Mouse (Mus musculus) fat pad, adult 2 months (tissue): ENCODE measurements at regions not wholly inside any gene's neighbourhood (a gene's known extent, or its start where the extent isn't known, plus 50 kb on each side); places are given as distances from the start of the nearest gene placed in this dataset.

Experiments used
- DNase-seq: peaks from one replicate; pipeline ENCODE4 v3.0.0-alpha.2; 2011; ENCODE audit warnings: low read depth, low spot score; ENCODE audit errors: extremely low read depth

- DNase-seq, result peak; percentile 57
These were observed 172.2 kb upstream of the Id2 start for GRCm38 (mm10) chr12:25268871-25269850.

DNA sequence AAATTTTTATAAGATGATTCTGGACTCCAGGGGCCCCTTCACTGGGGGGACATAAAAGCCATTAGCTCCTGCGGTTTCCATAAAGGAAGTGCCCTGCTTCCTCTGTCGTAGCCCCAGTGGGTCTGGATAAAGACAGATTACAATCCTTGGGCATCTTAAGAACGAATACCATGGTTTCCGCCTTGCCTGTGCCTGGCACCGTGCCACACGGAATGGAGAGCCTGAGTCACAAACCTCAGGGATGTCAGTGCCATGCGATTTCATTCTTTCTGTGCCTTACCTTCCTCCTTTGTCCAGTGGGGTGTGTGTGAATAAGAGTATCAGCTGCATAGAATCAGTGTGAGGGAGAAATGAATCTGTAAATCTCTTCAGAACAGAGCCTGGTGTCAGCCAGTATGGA lies 171.4 kb upstream of the Id2 start:
- DNase-seq, result no peak

DNA sequence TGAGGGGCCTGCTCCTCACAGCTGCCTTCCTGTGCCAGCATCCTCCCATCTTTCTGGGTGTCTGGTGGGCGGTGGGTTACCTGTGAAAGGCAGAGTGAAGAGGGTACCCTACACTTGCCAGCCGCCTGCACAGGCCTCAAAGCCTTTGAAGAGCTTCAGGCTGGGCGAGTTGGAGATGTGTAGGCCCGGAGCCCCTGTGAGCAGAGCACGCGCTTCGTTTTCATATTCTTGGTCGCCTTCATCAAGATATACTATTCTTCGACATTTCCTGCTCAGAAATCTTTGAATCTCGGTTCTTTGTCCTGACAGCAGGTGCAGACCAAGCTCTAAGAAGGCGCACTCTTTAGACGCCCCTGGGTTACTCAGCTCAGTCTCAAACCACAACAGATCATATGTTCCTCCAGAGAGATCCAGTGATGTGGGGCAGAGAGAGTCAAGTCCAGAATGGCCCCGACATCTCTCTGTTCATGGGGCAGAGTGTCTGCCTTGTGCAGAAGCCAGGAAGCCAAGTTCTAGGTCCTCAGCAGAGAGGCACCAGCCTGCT lies 170.7 kb upstream of the Id2 start:
- no peak for DNase-seq

GRCm38 (mm10) chr12:25266701-25267571 lies 170.0 kb upstream of the Id2 start:
- no peak for DNase-seq

DNA sequence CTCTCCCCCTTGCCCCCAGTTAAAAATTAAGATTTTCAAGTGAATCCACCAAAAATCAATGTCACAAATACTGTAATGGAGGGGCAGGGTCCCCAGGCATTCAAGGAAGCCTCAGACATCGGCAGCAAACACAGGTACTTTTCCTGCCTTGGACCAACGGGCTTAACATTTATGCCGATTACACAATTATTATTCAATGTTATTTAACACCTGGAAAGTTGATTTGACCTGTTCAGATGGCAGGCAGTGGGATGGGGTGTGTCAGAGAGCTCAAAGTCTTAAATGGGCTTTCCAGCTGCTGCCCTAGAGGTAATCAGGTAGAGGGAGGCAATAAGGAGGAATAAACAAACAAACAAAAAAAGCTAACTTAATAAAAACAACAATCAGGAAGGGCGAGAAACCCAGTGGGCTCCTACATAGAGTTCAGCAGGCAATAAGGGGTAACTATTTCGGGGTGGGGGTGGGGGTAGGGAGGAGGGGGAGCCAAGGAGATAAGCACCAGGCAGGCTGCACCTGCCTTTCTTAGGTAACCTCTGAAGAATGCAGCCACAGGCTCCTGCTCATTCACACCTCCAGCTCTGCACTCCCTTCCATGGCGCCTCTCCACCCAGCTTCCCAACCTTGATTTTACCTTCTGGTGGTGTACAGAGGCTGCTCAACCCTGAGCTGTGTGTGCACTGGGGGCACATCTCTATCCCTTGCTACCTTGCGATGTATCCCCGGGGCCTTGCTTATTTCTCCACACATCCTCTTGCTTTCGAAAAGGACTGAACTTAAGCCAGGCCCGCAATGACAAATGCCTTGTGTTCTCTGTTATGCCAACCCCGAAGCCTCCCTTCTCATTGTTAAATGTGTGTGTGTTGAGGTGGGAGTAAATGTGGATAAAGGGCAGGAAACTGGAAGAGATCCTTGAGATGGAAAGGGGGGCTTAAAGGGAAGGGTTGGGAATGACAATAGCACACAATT lies 168.9 kb upstream of the Id2 start:
- peak; percentile 76 for DNase-seq

DNA sequence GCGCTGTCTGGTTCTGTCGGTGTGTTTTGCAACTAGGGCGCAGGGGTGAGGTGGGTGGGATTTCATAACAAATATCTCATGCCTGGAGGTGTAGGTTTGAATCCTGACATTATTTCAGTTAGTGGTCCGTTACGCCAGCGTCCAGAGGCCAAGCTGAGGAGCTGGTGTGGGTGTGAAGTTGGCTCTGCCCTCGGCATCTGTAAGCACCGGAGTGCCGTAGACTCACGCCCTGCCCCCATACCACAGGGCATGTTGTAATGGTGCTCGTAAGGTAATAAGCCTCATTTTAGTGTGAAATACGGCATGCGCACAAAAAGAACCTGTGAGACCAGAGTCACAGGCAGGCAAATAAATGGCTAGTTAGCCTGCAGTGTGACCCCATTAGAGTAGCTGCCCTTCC lies 168.1 kb upstream of the Id2 start:
- DNase-seq, result peak; percentile 96

DNA sequence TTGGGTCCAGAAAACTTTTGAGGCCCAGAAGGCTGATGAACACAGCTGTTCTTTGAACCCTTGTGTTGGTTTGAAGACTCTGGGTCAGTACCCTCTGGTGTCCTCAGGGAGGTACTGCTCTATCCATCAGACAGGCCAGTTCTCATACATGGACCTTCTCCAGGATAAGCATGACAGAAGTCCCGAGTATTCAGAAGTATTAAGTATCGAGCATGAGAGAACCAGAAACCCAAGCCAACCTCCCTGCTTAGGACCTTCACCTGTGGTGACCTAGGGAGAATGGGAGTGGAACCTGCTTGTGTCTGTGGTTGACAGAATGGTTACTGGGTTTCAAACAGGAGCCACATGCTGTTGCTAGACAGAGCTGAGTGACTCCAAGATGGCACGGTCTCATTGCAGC lies 167.5 kb upstream of the Id2 start:
- no peak for DNase-seq

- DNase-seq, result no peak
These were observed 165.5 kb upstream of the Id2 start for GRCm38 (mm10) chr12:25262461-25262860.

- DNase-seq, result no peak
These were observed 162.2 kb upstream of the Id2 start for GRCm38 (mm10) chr12:25259123-25259522.

- no peak for DNase-seq
These were observed 159.3 kb upstream of the Id2 start for GRCm38 (mm10) chr12:25256268-25256667.

GRCm38 (mm10) chr12:25254716-25255115 lies 157.8 kb upstream of the Id2 start:
- no peak for DNase-seq

DNA sequence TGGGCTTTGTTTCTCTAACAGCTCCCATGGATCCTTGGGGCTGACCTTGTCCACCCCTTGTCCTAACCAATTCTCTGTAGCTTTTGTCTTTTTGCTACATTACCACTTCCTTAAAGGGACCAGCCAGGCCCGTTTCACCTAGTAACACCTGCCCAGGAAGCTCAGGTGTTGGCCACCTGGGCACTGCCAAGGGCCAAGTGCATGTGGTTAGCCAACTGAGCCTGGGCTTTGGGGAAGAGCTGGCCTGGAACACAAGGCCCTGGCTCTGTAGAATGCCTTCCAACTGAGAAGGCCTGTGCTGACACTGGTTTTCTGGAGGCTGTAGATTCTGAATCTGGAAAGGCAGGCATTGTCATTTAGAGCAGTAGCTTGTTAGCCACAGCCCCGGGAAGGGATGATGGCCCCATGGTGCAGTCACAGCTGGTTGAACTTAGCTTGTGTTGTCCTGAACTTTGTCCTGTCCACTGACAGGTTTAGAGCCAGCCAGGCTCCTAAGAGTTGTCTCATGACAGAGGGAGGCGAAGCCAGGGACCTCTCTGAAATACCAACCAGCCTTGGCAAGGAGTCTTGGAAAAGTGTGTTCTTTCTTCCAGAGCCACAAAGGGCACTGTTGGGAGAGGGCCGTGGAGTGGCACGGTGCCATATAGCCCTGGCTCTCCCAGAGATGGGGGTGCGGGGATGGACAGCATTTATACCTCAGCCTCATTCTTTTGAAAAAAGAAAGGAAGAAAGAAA lies 156.0 kb upstream of the Id2 start:
- DNase-seq, result peak; percentile 84

DNA sequence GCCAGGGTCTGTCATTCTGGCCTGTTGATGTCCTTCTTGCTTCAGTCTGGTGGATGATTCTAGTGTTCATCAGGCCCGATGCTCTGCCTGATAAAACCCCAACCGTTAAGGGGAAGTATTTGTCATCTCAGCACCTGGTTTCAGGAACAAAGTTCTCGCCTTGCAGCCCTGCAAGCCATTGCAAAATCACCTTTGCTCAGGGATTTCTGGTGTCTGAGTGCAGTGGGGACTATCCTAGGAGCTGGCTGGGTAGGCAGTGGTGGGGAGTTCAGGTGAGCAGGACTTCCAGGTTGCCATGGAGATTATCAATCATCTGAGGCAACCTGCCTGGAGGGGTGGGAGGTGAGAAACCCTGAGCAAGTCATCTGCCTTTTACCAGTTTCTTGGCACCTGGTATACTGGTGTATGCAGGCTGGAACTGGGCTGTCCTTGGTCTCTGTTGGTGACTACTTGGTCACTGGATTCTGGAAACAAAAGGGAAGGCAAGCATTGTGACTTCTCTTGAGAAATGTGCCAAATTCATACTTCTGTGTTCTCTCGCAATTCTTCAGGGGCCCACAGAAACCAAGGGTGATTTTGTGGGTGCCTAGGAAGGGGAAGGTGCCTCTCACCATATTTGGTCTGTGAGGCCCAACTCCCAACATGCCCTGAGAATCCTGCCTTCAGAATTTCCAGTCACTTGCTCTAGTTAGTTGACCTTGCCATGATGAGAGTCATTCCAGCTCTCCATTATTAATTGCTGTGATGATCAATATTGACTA lies 154.7 kb upstream of the Id2 start:
- DNase-seq, result peak; percentile 80

- DNase-seq, result no peak
These were observed 153.9 kb upstream of the Id2 start for GRCm38 (mm10) chr12:25250881-25251280.

- DNase-seq, result no peak
These were observed 151.9 kb upstream of the Id2 start for GRCm38 (mm10) chr12:25248681-25249366.

GRCm38 (mm10) chr12:25246566-25246965 lies 149.6 kb upstream of the Id2 start:
- DNase-seq, result no peak

DNA sequence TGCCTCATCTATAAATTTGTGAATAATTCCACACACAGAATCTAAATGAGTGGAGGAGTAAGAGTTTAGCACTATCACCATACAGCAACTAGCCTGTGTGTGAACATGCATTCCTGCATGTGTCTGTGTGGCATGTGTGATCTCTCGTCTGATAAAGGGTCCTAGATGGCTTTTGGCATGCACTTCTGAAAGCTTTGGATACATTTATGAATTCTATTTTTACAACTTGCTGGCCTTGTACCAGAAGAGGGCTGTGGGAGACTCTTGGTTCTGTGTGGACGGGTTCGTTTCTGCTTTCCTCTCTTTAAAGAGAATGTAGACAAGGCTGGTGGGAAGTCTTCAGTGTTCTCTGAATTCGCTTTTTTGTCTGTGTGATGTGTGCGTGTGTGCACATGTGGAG lies 148.7 kb upstream of the Id2 start:
- no peak for DNase-seq

GRCm38 (mm10) chr12:25245251-25245650 lies 148.3 kb upstream of the Id2 start:
- no peak for DNase-seq
